Mouse (Mus musculus) C2C12 (cell line): ENCODE results near the gene Il18bp.

Source experiments
- CEBPB ChIP-seq: IDR thresholded peaks from one replicate; pipeline ENCODE4 v1.6.1; 2011; ENCODE audit warnings: low read depth, mild to moderate bottlenecking, control low read depth, moderate library complexity
- CTCF ChIP-seq: IDR thresholded peaks from one replicate; pipeline ENCODE4 v1.5.1; 2011; ENCODE audit not compliant: control insufficient read depth, insufficient read depth, insufficient read length
- FOSL1 ChIP-seq: IDR thresholded peaks from one replicate; pipeline ENCODE4 v1.8.0; 2011; ENCODE audit warnings: mild to moderate bottlenecking, low read length; ENCODE audit not compliant: poor library complexity, insufficient read depth, severe bottlenecking
- MAX ChIP-seq: IDR thresholded peaks from one replicate; pipeline ENCODE4 v1.6.1; 2011; ENCODE audit warnings: mild to moderate bottlenecking, control low read depth
- MYOG ChIP-seq: IDR thresholded peaks from one replicate; pipeline ENCODE4 v1.6.1; 2011; ENCODE audit not compliant: control insufficient read depth, insufficient read length; ENCODE audit errors: extremely low read depth
- USF1 ChIP-seq: IDR thresholded peaks from one replicate; pipeline ENCODE4 v1.6.1; 2011; ENCODE audit warnings: low read depth, mild to moderate bottlenecking, control low read depth, moderate library complexity

DNA sequence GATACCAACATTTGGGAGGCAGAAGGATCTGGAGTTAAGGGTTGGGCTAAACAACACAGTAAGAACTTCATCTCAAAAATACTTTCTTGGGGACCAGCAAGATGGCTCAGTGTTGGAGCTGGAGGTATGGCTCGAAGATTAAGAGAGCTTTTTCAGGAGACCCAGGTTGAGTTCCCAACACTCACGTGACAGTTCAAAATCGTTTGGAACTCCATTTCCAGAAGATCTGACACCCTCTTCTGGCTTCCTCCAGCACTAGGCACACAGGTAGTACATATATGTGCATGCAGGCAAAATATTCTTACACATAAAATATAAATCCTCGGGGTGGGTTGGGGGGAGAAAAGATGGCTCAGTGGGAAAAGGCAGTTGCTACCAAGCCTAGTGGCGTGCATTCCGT, 47.9 kb upstream of the Il18bp start:
- TF ChIP-seq CTCF (no peak), CEBPB (no peak), MYOG (no peak), MAX (no peak), FOSL1 (no peak), USF1 (peak; percentile 27)
